Mouse (Mus musculus): ENCODE data around the gene 4930426L09Rik.

Gene 4930426L09Rik

DNA sequence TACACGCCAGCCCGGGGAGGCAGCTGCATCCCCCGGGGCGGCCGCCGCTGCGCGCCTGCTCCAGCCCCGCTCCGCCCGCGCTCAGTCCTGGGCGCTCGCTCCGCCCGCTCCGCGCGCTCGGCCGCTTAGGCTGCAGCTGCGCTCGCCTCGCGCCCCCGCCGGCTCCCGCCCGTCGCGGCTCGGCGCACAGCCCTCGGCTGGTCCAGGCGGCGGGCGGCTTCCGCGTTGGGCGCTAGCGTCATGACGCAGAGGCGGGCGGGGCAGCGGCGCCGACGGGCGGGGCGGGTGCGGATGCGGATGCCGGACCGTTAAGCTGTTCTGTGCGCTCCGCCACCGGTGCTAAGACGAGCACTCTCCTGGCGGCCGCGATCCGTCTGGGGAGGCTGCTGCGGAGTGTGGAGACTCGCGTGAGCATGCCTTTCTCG is at the start of gene 4930426L09Rik, which contains the start of gene Pip4k2a:
Gene 4930426L09Rik, plus strand, starts transcription at position 290 of the 425 bp plus-strand sequence.
Gene Pip4k2a, minus strand, starts transcription at position 73 of the 425 bp plus-strand sequence.
- ChIA-PET POLR2A (interaction anchor here in 2 of 4 experiments (0.8 to 2.1 kb wide), 5 partner anchors 9 to 26 kb away, joined by 4 to 10 read pairs (median 5); no protein-coding TSS in a partner anchor), CTCF (interaction anchor here in 3 of 4 experiments (0.6 to 1.2 kb wide), 4 partner anchors 28 to 158 kb away, joined by 3 to 4 read pairs (median 3); no protein-coding TSS in a partner anchor)

DNA sequence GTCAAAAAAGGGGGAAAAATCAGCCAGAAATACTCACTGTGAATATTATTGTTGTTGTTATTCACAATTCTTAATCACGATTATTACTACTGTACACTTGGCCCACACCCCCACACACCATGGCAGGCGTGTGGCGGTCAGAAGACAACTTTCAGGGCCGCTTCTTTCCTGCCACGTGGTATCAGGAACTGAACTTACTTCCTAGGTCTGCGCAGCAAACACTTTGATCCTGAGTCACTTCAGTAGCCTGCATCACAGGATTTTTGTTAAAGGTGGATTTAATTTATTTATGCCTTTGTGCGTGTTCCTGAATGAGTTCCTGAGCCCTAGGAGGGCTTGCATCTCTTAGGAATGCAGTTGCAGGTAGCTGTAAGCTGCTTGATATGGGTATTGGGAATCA is 49.4 kb upstream of the 4930426L09Rik start:
- ChIA-PET POLR2A (interaction anchor here in 2 of 4 experiments (0.6 to 1.4 kb wide), 2 partner anchors 14 to 622 kb away, joined by 3 read pairs; no protein-coding TSS in a partner anchor), CTCF (no interaction called here)

DNA sequence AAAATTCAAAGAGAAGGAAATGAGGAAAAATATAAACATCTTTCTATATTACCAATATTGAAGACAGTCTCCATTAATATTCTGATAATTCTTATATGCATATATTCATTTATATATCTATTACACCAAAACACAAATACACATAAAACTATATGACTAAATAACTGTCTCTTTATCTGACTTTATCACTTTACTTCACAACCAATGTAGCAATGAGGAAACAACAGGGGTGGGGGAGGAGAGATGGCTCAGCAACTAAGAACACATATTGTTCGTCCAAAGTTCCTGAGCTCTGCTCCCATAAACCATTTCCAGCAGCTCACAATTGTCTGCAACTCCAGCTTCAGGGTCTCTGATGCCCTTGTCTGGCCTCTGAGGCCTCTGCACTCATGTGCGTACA is 47.4 kb upstream of the 4930426L09Rik start:
- POLR2A ChIA-PET, result interaction anchor here in 1 of 4 experiments (0.6 to 0.8 kb wide), 2 partner anchors 99 to 394 kb away, joined by 3 to 6 read pairs; no protein-coding TSS in a partner anchor
- CTCF ChIA-PET, result no interaction called here

DNA sequence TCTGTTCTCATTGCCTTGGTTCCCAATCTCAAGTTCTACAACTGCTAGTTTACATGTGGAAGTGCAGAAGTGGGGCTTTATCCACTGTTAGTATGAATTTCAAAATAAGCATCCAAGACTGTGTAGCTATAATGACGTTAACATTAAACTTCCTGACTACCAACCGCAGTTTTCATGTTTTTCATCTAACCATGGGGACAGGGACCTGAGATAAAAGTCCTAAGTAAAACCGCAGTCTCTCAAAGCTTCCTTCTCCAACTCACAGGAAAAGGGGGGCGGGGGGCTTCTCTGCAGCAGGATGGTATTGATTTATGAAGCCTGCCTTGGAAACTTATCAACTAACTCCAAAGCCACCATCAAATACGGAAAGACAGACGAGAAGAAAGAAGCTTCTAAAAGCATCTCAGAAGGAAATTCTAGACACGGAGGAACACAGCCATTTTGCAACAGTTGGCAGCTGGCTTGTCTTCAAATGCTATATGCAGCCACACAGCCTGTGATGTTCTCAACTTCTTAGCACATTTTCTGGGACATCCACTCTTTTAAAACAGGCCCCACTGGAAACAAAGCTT is 46.0 kb upstream of the 4930426L09Rik start:
- ChIA-PET CTCF (no interaction called here), POLR2A (interaction anchor here in 1 of 4 experiments (0.6 kb wide), 1 partner anchor 544 kb away, joined by 3 read pairs; no protein-coding TSS in a partner anchor)

DNA sequence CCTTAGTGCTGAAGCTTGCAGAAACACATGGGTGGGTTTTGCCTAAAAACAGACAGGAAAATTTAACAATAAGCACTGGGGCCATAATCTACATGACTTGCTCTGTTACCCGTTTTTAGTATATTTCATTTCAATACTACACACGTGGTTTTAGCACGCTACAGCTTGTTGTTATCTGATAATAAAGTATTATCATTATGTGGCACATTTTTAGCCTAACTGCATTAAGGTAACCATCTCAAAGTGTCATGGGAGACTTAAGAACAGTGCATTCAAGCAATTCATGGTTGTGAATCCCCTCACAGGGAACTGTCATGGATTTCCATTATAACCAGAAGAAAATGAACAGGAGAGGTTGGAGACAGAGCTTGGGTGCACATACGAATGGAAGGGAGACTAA is 43.7 kb upstream of the 4930426L09Rik start:
- CTCF ChIA-PET, result no interaction called here
- POLR2A ChIA-PET, result interaction anchor here in 2 of 4 experiments (1.7 to 1.9 kb wide), 2 partner anchors 8 to 20 kb away, joined by 4 to 5 read pairs; no protein-coding TSS in a partner anchor

DNA sequence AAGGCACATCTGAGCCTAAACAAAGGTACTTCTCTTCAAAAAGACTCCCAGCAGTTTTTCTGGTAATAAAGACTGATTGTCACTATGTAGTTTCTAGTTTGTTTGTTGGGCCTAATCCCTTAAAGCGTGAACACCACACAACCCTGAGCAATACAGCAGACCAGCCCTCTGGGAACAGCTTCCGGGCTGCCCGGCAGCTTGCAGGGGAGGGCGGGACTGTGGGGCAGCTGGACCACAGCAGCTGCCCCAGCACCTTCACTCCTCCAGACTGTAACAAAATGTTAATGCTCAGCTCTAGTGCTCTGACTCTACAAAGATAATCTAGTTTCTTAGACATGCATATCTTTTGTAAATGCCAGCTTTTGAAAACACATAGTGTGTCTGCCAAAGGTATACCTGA is 43.1 kb upstream of the 4930426L09Rik start:
- ChIA-PET POLR2A (interaction anchor here in 2 of 4 experiments (0.9 to 1.9 kb wide), 3 partner anchors 9 to 22 kb away, joined by 4 to 5 read pairs (median 4); no protein-coding TSS in a partner anchor), CTCF (interaction anchor here in 1 of 4 experiments (0.6 kb wide), 1 partner anchor 11 kb away, joined by 7 read pairs; no protein-coding TSS in a partner anchor)

DNA sequence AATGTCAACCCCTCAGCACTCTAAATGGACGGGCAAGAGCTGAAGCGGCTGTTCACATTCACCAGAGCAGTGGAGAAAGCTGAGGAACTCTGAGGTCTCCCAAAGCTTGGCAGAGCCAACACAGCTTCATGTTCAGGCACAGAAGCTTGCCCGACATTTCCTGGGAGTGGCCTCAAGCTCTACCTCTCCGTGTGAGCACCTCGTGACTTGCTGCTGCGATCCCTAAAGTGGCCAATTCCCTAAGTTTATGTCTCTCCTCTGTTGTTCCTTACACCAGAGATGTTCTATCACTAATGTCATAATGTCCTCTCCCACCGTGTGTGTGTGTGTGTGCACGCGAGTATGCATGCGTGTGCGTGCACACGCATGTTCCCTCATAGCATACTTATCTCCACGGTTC is 42.5 kb upstream of the 4930426L09Rik start:
- ChIA-PET CTCF (interaction anchor here in 1 of 4 experiments (0.6 kb wide), 1 partner anchor 12 kb away, joined by 7 read pairs; no protein-coding TSS in a partner anchor), POLR2A (interaction anchor here in 2 of 4 experiments (0.9 to 1.9 kb wide), 4 partner anchors 9 to 21 kb away, joined by 4 to 5 read pairs (median 4); no protein-coding TSS in a partner anchor)

DNA sequence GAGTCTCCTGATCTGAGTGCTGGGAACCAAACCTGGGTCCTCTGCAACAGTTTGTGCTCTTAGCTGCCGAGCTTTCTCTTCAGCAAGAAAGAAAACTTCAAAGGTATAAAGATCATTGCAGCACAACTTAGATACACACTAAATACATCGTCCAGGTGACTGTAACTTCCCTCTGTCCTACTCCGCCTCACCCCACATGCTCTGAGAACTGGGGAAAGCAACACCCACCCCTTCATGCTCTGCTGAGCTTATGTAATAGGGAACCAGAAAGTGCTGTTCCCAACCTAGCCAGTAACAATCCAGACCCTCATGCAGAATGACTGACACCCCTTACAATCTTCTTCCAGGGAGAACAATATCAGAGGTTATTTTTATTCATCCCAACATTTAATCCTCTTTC is 41.7 kb upstream of the 4930426L09Rik start:
- ChIA-PET POLR2A (interaction anchor here in 2 of 4 experiments (0.9 to 1.1 kb wide), 3 partner anchors 9 to 21 kb away, joined by 3 to 4 read pairs (median 4); no protein-coding TSS in a partner anchor), CTCF (no interaction called here)

DNA sequence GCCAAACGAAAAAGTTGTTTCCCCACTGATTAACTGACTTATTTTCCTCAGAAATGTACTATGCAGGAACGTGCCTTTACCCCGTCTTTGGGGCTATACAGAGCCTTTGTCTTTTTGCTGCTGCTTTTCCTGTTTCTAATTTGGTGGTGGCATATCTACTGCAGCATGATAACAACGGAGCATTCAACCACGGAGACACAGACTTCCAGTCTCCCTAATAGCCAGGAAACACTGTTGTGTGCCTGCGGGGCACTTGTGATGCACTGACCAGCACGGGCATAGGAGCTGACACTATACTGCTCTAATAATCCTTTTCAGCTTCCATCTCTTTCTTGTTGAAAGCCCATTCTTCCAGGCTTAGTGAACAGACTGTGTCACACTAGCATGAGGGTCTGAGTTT is 41.2 kb upstream of the 4930426L09Rik start:
- POLR2A ChIA-PET, result interaction anchor here in 2 of 4 experiments (0.8 to 1.2 kb wide), 5 partner anchors 10 to 42 kb away, joined by 3 to 8 read pairs (median 4); no protein-coding TSS in a partner anchor
- CTCF ChIA-PET, result interaction anchor here in 1 of 4 experiments (0.6 kb wide), 1 partner anchor 9 kb away, joined by 3 read pairs; no protein-coding TSS in a partner anchor

DNA sequence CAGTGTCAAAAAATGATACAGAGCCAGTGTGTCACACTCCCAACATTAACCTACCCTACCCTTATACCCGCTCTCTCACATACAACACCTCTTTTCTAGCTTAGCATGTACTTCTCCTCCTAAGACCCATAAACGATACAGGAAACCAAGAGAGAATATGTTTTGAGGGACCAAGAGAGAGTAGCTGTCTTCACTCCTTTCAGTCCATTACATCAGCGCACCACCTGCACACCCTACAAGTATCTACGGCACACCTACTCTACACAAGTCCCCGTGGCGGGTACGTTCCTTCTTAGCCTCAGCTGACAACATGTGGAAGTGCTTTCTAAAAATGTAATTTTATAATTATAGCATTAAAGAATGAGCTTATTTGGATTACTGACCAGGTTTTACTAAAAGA is 40.7 kb upstream of the 4930426L09Rik start:
- ChIA-PET POLR2A (interaction anchor here in 1 of 4 experiments (0.6 to 1.2 kb wide), 6 partner anchors 9 to 324 kb away, joined by 3 to 8 read pairs (median 4); no protein-coding TSS in a partner anchor), CTCF (interaction anchor here in 2 of 4 experiments (0.6 kb wide), 2 partner anchors 9 to 22 kb away, joined by 3 to 6 read pairs; no protein-coding TSS in a partner anchor)

DNA sequence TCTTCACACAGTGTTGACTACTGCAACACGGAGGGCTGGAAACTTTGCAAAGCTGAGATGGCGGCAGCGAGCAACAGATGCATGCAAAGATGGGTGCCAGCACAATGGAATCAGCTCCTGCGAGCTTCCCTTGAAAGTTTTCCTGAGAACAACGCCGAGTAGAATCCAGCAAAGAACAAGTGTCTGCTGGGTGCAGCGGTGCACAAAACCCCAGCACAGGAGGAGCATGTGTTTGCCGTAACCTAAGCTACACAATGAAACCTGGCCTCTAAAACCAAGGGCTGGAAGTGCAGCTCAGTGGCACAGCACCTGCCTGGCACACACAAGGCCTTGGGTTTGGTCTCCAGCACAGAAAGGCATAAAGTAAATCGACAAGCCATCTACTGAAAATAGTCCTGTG is 40.1 kb upstream of the 4930426L09Rik start:
- ChIA-PET POLR2A (interaction anchor here in 1 of 4 experiments (0.7 to 1.2 kb wide), 3 partner anchors 39 to 43 kb away, joined by 3 to 8 read pairs (median 5); no protein-coding TSS in a partner anchor), CTCF (interaction anchor here in 1 of 4 experiments (0.6 kb wide), 1 partner anchor 21 kb away, joined by 6 read pairs; no protein-coding TSS in a partner anchor)

DNA sequence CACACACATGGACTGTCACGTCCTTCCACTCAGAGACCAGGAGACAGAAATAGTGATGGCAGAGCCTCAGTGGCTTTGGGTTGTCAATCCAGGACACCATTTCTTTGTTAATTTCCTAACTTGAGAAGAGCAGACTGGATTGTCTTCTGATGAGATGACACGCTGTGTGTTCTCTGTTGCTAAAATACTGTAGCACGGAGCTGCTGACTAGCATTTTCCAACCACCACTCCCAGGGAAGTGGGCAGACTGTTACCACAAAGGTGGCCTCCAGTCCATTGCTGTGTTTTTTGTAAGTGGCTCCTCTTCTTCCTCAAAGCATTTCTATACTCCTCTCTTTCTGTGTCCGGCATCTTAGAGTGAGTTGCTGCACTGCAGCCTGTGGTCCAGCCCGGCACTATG is 39.6 kb upstream of the 4930426L09Rik start:
- CTCF ChIA-PET, result no interaction called here
- POLR2A ChIA-PET, result no interaction called here

DNA sequence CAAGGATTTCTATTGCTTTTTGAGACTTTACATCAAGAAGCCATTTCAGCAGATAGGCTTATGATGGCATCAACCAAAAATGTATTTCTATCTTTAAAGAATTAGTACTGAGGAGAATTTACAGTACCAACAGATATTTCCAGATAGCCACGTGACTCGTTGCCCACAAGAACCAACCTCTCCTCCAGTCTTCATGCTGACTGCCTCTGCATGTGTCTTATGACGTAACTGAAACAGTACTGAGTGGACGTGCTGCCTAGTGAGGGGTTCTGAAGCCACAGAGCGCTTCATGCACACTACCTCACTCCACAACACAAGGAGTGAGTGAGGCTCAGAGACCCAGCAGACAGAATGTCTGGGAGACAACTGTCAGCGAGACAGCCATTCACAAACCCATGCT is 39.1 kb upstream of the 4930426L09Rik start:
- ChIA-PET CTCF (no interaction called here), POLR2A (no interaction called here)

DNA sequence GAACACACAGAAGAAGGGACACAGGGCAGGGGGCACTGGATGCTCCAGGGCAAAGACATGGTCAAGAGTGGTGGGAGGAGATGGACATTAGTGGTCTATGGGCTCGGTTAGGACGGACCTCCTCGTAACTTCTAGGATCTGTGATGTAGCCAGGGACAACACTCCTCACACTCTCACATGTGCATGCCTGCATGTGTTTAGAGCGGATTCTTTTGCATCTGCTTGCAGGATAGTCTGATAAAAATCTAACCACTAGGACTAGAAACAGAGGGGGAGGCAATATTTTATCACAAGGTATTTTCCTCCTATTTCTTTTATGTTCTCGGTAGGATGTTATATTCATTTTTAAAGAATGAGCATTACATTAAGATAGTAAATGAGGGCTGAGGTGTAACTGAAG is 38.6 kb upstream of the 4930426L09Rik start:
- POLR2A ChIA-PET, result no interaction called here
- CTCF ChIA-PET, result no interaction called here

DNA sequence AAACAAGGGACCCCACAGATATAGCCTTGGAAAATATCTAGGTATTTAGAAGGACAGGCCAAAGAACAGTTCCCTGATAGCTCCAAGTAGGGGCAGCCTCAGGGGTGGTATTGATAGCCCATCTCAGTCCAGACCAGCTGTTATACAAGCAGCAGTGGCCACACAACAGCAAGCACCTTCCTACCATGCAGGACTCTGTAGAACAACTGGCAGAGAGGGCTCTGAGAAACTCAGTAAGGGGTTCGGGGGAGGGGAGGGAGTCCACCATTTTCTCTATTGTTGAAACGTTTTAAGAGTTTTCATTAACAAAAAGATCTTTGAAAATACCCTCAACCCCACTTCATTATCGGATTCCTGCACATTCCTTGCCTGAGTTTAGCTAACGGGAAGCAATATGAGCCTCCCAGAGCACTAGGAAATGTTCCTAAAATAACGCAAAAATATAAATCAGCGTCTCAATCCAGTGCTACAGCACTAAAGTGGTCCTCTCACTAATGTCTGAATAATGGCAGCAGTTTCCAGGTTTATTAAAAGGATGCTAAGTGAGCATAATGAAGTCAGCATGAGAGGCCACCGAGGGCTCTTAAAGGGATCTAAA is 37.7 kb upstream of the 4930426L09Rik start:
- POLR2A ChIA-PET, result interaction anchor here in 1 of 4 experiments (0.6 kb wide), 1 partner anchor 97 kb away, joined by 4 read pairs; no protein-coding TSS in a partner anchor
- CTCF ChIA-PET, result no interaction called here

DNA sequence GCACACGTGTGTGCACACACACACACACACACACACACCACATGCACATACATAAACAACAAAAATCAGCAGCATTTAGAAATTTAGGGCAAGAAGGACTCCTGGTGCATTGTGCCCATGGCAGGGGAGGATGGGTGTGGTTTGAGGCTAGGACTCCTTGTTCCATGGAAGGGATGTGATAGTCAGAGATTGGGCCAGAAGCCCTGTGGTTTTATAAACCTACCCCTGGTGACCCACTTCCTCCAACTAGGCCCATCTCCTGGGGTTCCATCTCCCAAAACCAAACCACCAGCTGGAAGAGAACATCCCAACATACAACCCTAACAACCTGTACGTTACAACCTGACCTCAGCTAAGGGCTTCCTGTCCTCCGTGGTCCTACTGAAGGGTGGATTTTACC is 35.6 kb upstream of the 4930426L09Rik start:
- POLR2A ChIA-PET, result interaction anchor here in 1 of 4 experiments (1.2 kb wide), 1 partner anchor 32 kb away, joined by 3 read pairs; no protein-coding TSS in a partner anchor
- CTCF ChIA-PET, result no interaction called here

DNA sequence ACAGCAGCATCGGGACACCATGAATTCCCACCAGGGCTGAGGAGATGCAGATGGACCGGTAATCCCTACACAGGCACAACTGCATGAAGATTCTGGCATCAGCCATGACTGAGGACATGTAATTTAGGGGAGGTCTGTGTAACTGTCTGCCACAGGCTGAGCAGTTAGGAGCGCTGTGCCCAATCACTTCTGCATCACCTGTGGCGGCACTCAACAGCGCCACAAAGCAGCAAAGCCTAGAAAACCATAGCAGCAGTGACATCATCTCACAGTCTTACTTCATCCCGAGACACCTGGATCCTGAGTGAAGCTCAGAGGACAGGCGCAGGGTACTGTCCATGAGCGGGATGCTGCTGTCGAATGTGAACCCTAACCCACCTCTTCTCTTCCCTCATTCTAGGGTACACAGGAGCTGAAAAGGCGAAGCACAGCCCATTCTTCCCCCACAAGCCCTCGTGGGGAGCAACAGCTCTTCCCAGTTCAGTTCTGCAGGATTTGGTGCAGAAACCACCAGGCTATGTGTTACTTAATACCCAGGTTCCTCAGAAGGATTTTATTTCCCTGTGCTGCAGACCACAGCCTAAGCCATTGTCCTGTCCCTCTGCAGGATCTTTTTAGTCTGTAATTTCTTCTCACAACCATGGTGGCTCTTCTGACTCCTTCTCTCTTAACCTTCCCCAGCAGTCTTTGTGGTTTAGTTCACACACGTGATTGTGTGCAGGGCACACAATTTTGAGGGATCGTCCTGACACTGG is 34.7 kb upstream of the 4930426L09Rik start:
- POLR2A ChIA-PET, result interaction anchor here in 1 of 4 experiments (0.9 to 1.2 kb wide), 3 partner anchors 16 to 43 kb away, joined by 3 to 4 read pairs (median 3); no protein-coding TSS in a partner anchor
- CTCF ChIA-PET, result interaction anchor here in 1 of 4 experiments (0.7 kb wide), 1 partner anchor 90 kb away, joined by 3 read pairs; no protein-coding TSS in a partner anchor

DNA sequence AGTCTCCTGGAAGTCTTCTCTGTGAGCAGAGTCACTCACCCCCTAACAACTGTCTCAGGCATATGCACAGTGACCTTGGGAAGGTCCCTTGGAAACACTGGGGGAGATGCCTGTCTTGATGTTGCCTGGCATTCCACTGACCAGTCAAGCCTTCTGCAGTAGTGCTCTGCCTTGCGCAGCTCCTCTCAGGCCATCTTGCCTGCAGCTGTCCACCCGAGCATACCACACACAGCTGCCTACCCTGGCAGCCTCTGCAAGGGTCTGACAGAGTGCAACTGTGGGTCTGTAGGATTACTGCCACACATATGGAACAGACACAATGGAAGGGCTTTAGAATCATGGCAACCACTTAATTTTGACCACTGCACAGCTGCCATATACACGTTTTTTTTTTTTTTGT is 33.0 kb upstream of the 4930426L09Rik start:
- POLR2A ChIA-PET, result no interaction called here
- CTCF ChIA-PET, result no interaction called here

DNA sequence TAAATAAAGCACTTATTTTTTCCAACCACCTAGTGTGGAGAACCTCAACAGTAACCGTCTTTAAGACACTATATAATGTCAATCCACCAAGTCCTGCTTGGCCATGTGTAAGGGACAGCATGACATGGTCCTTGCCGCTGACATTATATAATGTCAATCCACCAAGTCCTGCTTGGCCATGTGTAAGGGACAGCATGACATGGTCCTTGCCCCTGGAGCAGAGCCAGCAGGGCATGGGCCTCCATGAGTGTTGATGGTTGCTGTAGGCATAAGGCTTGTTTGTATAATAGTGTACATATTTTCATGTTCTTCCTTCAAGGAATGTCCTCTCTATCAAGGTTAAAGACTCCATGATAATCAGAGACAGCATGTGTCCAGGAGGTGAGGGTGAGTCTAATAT is 32.2 kb upstream of the 4930426L09Rik start:
- POLR2A ChIA-PET, result no interaction called here
- CTCF ChIA-PET, result interaction anchor here in 1 of 4 experiments (0.5 to 0.6 kb wide), 2 partner anchors 9 to 38 kb away, joined by 3 read pairs; no protein-coding TSS in a partner anchor

All from embryonic stem cell, embryonic (primary cell).